Mouse (Mus musculus): ENCODE results near the gene Mup13.
"Not testable (repeated sequence)": the region's sequence is repeated elsewhere in the genome, so short reads cannot be mapped to it uniquely, and the experiment has no call there.

Gene Mup13

DNA sequence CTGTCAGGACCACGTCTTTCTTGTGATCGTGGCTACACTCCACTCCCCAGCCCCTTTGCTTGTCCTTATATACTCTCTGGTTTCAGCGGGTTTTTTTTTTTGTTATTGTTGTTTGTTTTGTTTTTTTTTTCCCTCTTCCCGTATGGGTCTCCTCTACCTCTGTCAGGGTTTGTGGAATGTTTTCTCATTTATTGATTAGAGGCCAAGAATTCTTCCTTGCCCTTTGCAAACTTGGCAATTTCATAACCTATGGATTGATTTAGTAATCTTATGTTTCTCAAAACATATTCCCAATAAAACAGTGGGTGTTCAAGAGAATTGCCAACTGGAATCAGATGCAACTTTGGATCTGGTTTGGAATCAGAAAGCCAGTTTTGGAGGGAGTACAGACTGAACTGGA lies at the start of gene Mup13:
Gene Mup13, minus strand, starts transcription at position 101 of the 400 bp plus-strand sequence.
- DNase-seq (ENCODE audit: low spot score in 2 of 2) = not testable (repeated sequence)
